Mouse (Mus musculus): ENCODE results near the gene Nxpe5. TPM values are rescaled to one million over a fixed set of nuclear protein-coding genes. Genes with fewer than 3 reads are reported as not detected.
A peak's percentile ranks its signal among the peaks of the same experiment; 100 is the strongest.

The Nxpe5 gene
- 0.05 and 0.11 TPM in 2 replicates for polyA plus RNA-seq (2015; fragmentation: Nextera tagmentation; extraction: Ambion mirVana)

DNA sequence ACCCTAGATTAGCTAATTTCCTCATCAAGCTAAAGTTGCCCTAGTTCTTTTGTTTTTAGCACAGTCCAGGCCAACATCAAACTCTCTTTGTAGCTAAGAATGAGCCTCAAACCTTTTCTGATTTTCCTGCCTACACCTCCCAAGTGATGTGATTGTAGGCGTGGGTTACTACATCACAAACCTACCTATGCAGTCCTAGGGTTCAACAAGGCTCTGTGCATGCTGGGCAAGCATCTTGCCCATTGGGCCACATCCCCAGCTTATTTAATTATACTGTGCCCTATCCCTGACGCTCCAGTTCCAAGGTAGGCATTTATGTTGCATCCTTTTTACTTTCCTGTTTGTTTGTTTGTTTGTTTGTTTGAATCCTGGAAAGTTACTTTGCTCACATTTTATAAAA is at the start of gene Nxpe5:
Gene Nxpe5, plus strand, starts transcription at position 199 of the 400 bp plus-strand sequence.
- Histone ChIP-seq H3K9ac (replicated peaks; ENCODE audit: low read depth) (no peak within 1 kb of the TSS), H3K4me1 (ENCODE audit: insufficient read depth, low read depth, low read length) (no peaks in the 10 kb centered on the region), H3K4me2 (replicated peaks; ENCODE audit: low read depth, low read length) (no peak within 1 kb of the TSS), H3K27ac (ENCODE audit: low read length) (no peak within 1 kb of the TSS), H3K9me3 (ENCODE audit: low read length) (no peaks in the 10 kb centered on the region), H3K36me3 (ENCODE audit: insufficient read depth, low read length) (no peaks in the 10 kb centered on the region), H3K4me3 (ENCODE audit: low read depth, low read length) (no peak within 1 kb of the TSS), H3K27me3 (replicated peaks; ENCODE audit: insufficient read depth, low read length) (no peaks in the 10 kb centered on the region)
- no peak for TF ChIP-seq EP300 (IDR thresholded peaks at IDR 0.05)
- TF ChIP-seq CTCF (IDR thresholded peaks at IDR 0.05) = no peak
- no peak for DNase-seq (ENCODE audit: low spot score)
- ATAC-seq = no peak
- WGBS = 48% methylated on average over 2 of the region's 2 CpGs

DNA sequence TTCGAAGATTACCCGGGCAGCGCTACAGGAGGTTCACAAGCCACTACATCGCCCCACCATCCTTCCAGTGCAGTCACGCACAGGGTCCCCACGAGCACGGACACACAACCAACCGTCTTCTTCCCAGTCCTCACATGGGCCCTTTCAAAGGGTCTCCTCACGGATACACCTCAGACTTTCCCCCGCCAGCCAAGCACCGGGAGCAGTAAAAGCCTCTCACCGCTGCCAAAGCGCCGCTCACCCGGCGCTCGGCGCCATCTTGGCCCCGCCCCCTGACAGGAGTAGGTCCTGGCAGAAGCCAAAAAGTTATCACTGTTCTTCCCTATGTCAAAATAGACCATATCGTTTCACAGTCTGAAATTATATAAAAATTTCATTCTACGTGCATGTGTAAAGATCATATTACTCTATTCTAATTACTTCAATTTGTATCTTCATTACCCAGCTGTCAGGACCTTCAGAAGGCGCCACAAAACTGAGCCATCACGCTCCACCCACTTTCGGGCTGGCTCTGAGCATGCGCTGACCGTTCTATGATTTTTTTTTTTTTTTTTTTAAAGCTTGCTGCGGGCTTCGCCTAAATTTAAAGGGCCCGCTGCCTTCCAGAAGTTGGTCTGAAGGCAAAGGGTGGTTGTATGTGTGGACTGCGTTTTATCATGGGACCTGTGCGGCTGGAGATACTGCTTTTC is 38.6 kb upstream of the Nxpe5 start, which contains the start of the genes Taf6 and Cnpy4:
Gene Taf6, minus strand, starts transcription at position 502 of the 689 bp plus-strand sequence.
Gene Cnpy4, plus strand, starts transcription at position 536 of the 689 bp plus-strand sequence.
- no peaks in the 10 kb centered on the region for H3K9me3 ChIP-seq (ENCODE audit: low read length)
- DNase-seq (ENCODE audit: low spot score) (peak; percentile 92), ATAC-seq (peak; percentile 93)
- peak within 1 kb of the TSS; percentile 34; the same call in 1 of the 2 replicates for H3K27ac ChIP-seq (ENCODE audit: low read length)
- peak within 1 kb of the TSS; percentile 32 for H3K9ac ChIP-seq (replicated peaks; ENCODE audit: low read depth)
- TF ChIP-seq EP300 (IDR thresholded peaks at IDR 0.05) (peak; percentile 100), CTCF (IDR thresholded peaks at IDR 0.05) (no peak)
- H3K36me3 ChIP-seq (ENCODE audit: insufficient read depth, low read length) = peaks cover 9% of the 10 kb centered on the region; the same call in 1 of the 2 replicates
- H3K4me1 ChIP-seq (ENCODE audit: insufficient read depth, low read depth, low read length) = peaks cover 5% of the 10 kb centered on the region; the same call in 1 of the 2 replicates
- H3K4me3 ChIP-seq (ENCODE audit: low read depth, low read length) = peak within 1 kb of the TSS; percentile 79
- no peaks in the 10 kb centered on the region for H3K27me3 ChIP-seq (replicated peaks; ENCODE audit: insufficient read depth, low read length)
- 2% methylated on average over 31 of the region's 31 CpGs for WGBS
- H3K4me2 ChIP-seq (replicated peaks; ENCODE audit: low read depth, low read length) = peak within 1 kb of the TSS; percentile 52

DNA sequence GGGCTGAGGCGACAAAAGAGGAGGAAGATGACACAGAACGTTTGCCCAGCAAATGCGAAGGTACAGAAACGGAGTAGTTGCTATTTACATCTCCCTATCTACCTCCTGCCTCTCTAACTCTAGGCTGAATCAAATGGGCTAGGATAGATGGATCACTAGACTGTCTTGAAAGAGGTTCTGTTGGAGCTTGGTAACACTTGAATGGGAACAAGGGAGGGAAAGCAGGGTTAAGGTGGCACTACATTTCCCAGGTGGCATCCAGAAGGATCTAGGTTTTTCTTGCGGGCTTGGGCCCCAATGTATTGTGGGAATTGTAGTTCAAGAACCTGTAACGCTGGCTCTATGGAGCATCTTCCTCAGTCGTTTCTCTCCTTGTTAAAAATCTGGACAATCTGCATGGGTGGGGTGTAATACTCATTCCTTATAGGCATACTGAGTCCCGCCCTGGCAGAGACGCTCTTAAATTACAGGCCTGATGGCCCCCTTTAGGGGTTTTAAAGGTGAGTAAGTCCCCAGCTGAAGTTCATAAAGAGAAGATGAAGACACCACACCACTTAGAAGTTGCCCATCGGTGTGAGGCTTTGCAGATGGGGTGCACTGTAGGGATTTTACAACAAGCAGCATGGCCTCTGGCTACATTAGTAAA is 37.9 kb upstream of the Nxpe5 start:
- peak overlapping the region; percentile 52 for H3K4me2 ChIP-seq (replicated peaks; ENCODE audit: low read depth, low read length)
- peak; percentile 90 for ATAC-seq

DNA sequence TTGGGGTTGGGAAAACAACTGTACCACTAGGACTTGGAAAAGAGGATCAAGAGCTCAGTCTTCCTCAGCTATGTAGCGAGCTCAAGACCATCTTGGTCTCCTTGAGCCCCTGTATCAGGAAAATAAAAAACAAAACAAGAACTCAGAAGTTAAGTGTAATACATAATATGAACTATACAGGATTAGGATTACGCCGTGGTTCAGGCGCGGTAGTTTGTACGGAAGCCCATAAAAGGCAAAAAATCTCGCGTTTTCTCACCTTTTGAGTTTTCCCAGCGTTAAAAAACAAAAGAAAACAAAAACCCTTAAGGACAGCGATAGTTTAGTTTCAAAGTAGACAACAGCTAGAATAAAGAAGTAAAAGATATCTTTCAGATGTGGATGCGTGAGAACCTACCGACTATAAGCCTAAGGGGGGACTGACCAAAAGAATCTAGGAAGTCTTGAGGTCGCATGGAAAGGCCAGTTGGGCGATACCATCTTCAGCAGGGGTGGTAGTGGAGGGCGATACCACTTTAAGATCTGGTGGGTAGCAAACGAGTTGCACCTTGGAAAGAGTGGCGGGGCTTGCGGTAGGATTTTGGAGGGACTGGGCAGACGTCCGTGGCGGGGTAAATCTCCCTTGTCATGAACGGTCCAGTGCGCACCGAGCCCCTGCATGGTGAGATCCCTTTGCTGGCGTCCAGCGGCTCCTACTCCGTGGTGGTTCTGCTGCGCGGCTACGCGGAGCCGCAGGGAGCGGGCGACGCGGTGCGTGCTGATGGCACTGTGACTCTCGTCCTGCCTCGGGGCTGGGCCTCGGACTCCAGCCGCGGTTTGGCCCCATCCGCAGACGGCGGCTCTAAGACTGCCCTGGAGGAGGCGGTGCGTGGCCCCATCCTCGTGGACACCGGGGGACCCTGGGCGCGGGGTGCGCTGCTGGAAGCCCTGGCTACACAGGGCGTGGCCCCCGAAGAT is 31.6 kb upstream of the Nxpe5 start, which contains the start of gene Mblac1:
Gene Mblac1, plus strand, starts transcription at position 544 of the 957 bp plus-strand sequence.
- no peak; the same call in 1 of the 2 replicates for TF ChIP-seq CTCF (IDR thresholded peaks at IDR 0.05)
- 0 out of 2 replicates have a peak, but pooled peaks have one; percentile 21 for TF ChIP-seq EP300 (IDR thresholded peaks at IDR 0.05)
- DNase-seq (ENCODE audit: low spot score) = peak; percentile 90
- Histone ChIP-seq H3K27ac (ENCODE audit: low read length) (peak within 1 kb of the TSS; percentile 66), H3K4me3 (ENCODE audit: low read depth, low read length) (peak within 1 kb of the TSS; percentile 70), H3K27me3 (replicated peaks; ENCODE audit: insufficient read depth, low read length) (no peaks in the 10 kb centered on the region), H3K4me1 (ENCODE audit: insufficient read depth, low read depth, low read length) (peaks cover 4% of the 10 kb centered on the region; the same call in 1 of the 2 replicates), H3K9me3 (ENCODE audit: low read length) (no peaks in the 10 kb centered on the region), H3K36me3 (ENCODE audit: insufficient read depth, low read length) (no peaks in the 10 kb centered on the region), H3K9ac (replicated peaks; ENCODE audit: low read depth) (peak within 1 kb of the TSS; percentile 64), H3K4me2 (replicated peaks; ENCODE audit: low read depth, low read length) (peak within 1 kb of the TSS; percentile 86)
- WGBS = 5% methylated on average over 54 of the region's 54 CpGs
- peak; percentile 90 for ATAC-seq

More for the DNA sequence above, 37.9 kb upstream of the Nxpe5 start:
- 0 out of 2 replicates have a peak overlapping the region, but pooled peaks have one; percentile 10 for H3K27ac ChIP-seq (ENCODE audit: low read length)
- DNase-seq (ENCODE audit: low spot score) = peak; percentile 94
- under 1% methylated on average over 10 of the region's 10 CpGs for WGBS
- H3K9me3 ChIP-seq (ENCODE audit: low read length) = no peaks in the 10 kb centered on the region
- H3K4me3 ChIP-seq (ENCODE audit: low read depth, low read length) = peak overlapping the region; percentile 79
- H3K9ac ChIP-seq (replicated peaks; ENCODE audit: low read depth) = peak overlapping the region; percentile 32
- peaks cover 5% of the 10 kb centered on the region; the same call in 1 of the 2 replicates for H3K4me1 ChIP-seq (ENCODE audit: insufficient read depth, low read depth, low read length)
- 0 out of 2 replicates have a peak, but pooled peaks cover 4% of the 10 kb centered on the region for H3K36me3 ChIP-seq (ENCODE audit: insufficient read depth, low read length)
- no peaks in the 10 kb centered on the region for H3K27me3 ChIP-seq (replicated peaks; ENCODE audit: insufficient read depth, low read length)
- no peak for TF ChIP-seq EP300 (IDR thresholded peaks at IDR 0.05)

DNA sequence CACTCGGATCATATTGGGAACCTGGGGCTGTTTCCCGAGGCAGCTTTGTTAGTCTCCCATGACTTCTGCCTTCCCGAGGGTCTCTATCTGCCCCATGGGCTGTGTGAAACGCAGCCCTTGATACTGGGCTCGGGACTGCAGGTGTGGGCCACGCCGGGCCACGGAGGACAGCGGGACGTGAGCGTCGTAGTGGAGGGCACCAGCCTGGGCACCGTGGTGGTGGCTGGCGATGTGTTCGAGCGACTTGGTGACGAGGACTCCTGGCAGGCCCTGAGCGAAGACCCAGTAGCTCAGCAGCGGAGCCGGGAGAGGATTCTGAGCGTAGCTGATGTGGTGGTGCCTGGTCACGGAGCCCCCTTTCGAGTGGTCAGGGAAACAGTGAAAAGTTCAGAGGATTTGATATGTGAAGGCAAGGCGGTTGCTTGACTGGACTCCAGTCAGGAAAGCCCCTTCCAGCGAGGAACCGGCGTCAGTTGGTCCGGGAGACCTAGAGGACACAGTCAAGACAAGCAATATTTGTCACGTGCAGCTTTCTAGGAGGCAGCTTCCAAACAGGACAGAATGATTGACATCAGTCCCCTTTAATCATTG is 30.8 kb upstream of the Nxpe5 start:
- DNase-seq (ENCODE audit: low spot score) = peak; percentile 37
- Histone ChIP-seq H3K4me1 (ENCODE audit: insufficient read depth, low read depth, low read length) (peaks cover 4% of the 10 kb centered on the region; the same call in 1 of the 2 replicates), H3K27me3 (replicated peaks; ENCODE audit: insufficient read depth, low read length) (no peaks in the 10 kb centered on the region), H3K9me3 (ENCODE audit: low read length) (no peaks in the 10 kb centered on the region), H3K36me3 (ENCODE audit: insufficient read depth, low read length) (no peaks in the 10 kb centered on the region), H3K9ac (replicated peaks; ENCODE audit: low read depth) (peak overlapping the region; percentile 64), H3K27ac (ENCODE audit: low read length) (peak overlapping the region; percentile 66), H3K4me2 (replicated peaks; ENCODE audit: low read depth, low read length) (peak overlapping the region; percentile 86), H3K4me3 (ENCODE audit: low read depth, low read length) (peak overlapping the region; percentile 70)
- WGBS = under 1% methylated on average over 29 of the region's 29 CpGs
- TF ChIP-seq EP300 (IDR thresholded peaks at IDR 0.05) (no peak), CTCF (IDR thresholded peaks at IDR 0.05) (0 out of 2 replicates have a peak, but pooled peaks have one; percentile 1)
- peak; percentile 51 for ATAC-seq
